Mouse (Mus musculus) testis, adult 2 months (tissue): ENCODE measurements around the gene Caprin2.

Source experiments
- CTCF ChIP-seq: fragments of 200-500 bp; IDR thresholded peaks from 2 replicates; pipeline ENCODE4 v1.5.1; 2012; ENCODE audit warnings: low read depth, mild to moderate bottlenecking, inconsistent platforms, low read length, moderate library complexity; ENCODE audit not compliant: control insufficient read depth, insufficient read depth, insufficient replicate concordance
- POLR2A ChIP-seq: fragments of 200-500 bp; IDR thresholded peaks from 2 replicates; pipeline ENCODE4 v1.6.1; 2012; ENCODE audit warnings: low read depth, mild to moderate bottlenecking, inconsistent platforms, low read length, moderate library complexity; ENCODE audit not compliant: control insufficient read depth

- TF ChIP-seq CTCF (no peak), POLR2A (no peak)
Measured at GRCm38 (mm10) chr6:148896507-148896851, 442 bp upstream of the Caprin2 start.
